In genomic region chr16:49953817-49954216, GRCm38 (mm10) we compare ENCODE assay signal across 10 mouse cellular contexts.
DNase-seq lines count a peak whose midpoint lies in the region; ATAC-seq and TF ChIP-seq lines count a peak whose summit lies in the region.
"Had no signal": no experiment of that assay in that cellular context is flagged by ENCODE, and none has a peak within 500 bp of the region (broad histone marks: within the 10 kb centered on the region; RNA-seq: fewer than 3 reads in every experiment).

No protein-coding gene starts in this region.

- H3K79me2 ChIP-seq in liver, adult 2 months (ENCODE audit: control insufficient read depth, insufficient read depth, low read length) = no peaks in the 10 kb centered on the region

- no peaks in the 10 kb centered on the region for H3K27me3 ChIP-seq in liver, adult 2 months (ENCODE audit: control insufficient read depth, insufficient read depth, low read length)
- no peaks in the 10 kb centered on the region; the same call in 1 of the 2 replicates for H3K27me3 ChIP-seq in heart, embryonic 12.5 days (replicated peaks)
- H3K27me3 ChIP-seq in hindbrain, embryonic 14.5 days (ENCODE audit: control insufficient read depth, insufficient read depth, low read length) = no peaks in the 10 kb centered on the region
- H3K27me3 ChIP-seq: embryonic facial prominence, embryonic 12.5 days had no signal

- no peak for TF ChIP-seq POLR2A in liver, adult 2 months (IDR thresholded peaks at IDR 0.05; ENCODE audit: extremely low read depth, insufficient read depth, low read length)

- H3K9ac ChIP-seq in liver, adult 2 months (ENCODE audit: low read depth, low read length) = no peak overlapping the region
- no peak overlapping the region for H3K9ac ChIP-seq in heart, embryonic 12.5 days
- H3K9ac ChIP-seq in hindbrain, embryonic 14.5 days = no peak overlapping the region
- H3K9ac ChIP-seq: embryonic facial prominence, embryonic 12.5 days had no signal

- no peaks in the 10 kb centered on the region for H3K36me3 ChIP-seq in liver, adult 2 months (ENCODE audit: control insufficient read depth, insufficient read depth, low read length)
- no peaks in the 10 kb centered on the region for H3K36me3 ChIP-seq in heart, embryonic 12.5 days
- no peaks in the 10 kb centered on the region for H3K36me3 ChIP-seq in hindbrain, embryonic 14.5 days (replicated peaks; ENCODE audit: control insufficient read depth, insufficient read depth)
- H3K36me3 ChIP-seq: embryonic facial prominence, embryonic 12.5 days had no signal

- peaks cover 2% of the 10 kb centered on the region; the same call in 1 of the 2 replicates for H3K4me1 ChIP-seq in liver, adult 2 months (ENCODE audit: control insufficient read depth, insufficient read depth, low read length)
- 0 out of 2 replicates have a peak, but pooled peaks cover 6% of the 10 kb centered on the region for H3K4me1 ChIP-seq in heart, embryonic 12.5 days (replicated peaks)
- no peaks in the 10 kb centered on the region for H3K4me1 ChIP-seq in hindbrain, embryonic 14.5 days (replicated peaks; ENCODE audit: control insufficient read depth, insufficient read depth, low read length)
- H3K4me1 ChIP-seq: embryonic facial prominence, embryonic 12.5 days had no signal

- no peak overlapping the region for H3K27ac ChIP-seq in liver, adult 2 months (replicated peaks; ENCODE audit: insufficient read depth, low read depth, low read length)
- H3K27ac ChIP-seq in heart, embryonic 12.5 days (ENCODE audit: poor library complexity, severe bottlenecking) = no peak overlapping the region
- H3K27ac ChIP-seq in hindbrain, embryonic 14.5 days = no peak overlapping the region
- H3K27ac ChIP-seq: embryonic facial prominence, embryonic 12.5 days had no signal

- TF ChIP-seq CTCF in liver, adult 2 months (IDR thresholded peaks at IDR 0.05; ENCODE audit: low read depth, low read length) = no peak

- peak; percentile 61; the same call in 1 of the 2 replicates for ATAC-seq in heart, embryonic 12.5 days (ENCODE audit: insufficient number of reproducible peaks, low FRiP score)
- ATAC-seq in hindbrain, embryonic 14.5 days (ENCODE audit: low FRiP score) = no peak

- H3K4me2 ChIP-seq in heart, embryonic 12.5 days = no peak overlapping the region
- no peak overlapping the region for H3K4me2 ChIP-seq in hindbrain, embryonic 14.5 days (replicated peaks)
- H3K4me2 ChIP-seq: embryonic facial prominence, embryonic 12.5 days had no signal

- H3K9me3 ChIP-seq in heart, embryonic 12.5 days (replicated peaks) = no peaks in the 10 kb centered on the region
- H3K9me3 ChIP-seq in hindbrain, embryonic 14.5 days (ENCODE audit: control insufficient read depth, low read length) = no peaks in the 10 kb centered on the region
- H3K9me3 ChIP-seq: embryonic facial prominence, embryonic 12.5 days had no signal

- H3K4me3 ChIP-seq in liver, adult 2 months (ENCODE audit: insufficient read depth, low read depth, low read length) = no peak overlapping the region
- H3K4me3 ChIP-seq in heart, embryonic 12.5 days = no peak overlapping the region
- H3K4me3 ChIP-seq in hindbrain, embryonic 14.5 days (replicated peaks; ENCODE audit: low read length) = no peak overlapping the region
- H3K4me3 ChIP-seq: embryonic facial prominence, embryonic 12.5 days had no signal

- peak; percentile 24 for DNase-seq in liver, adult 2 months (ENCODE audit: extremely low read depth, low read depth, low spot score)
- no peak for DNase-seq in liver
- peak; percentile 65 for DNase-seq in kidney, postnatal 14 days
- peak; percentile 62 for DNase-seq in skeletal muscle tissue, adult 2 months (ENCODE audit: low read depth, low spot score)
- no peak for DNase-seq in right cerebral cortex, postnatal 4 days
- DNase-seq in urinary bladder, adult 18-20 months (ENCODE audit: low spot score in 2 of 2) = no peak
- no peak for DNase-seq in hindbrain, embryonic 14.5 days (ENCODE audit: low spot score)
- DNase-seq: layer of hippocampus, adult 9-11 months had no signal

- WGBS in liver, adult 2 months = 57% methylated on average over 3 of the region's 3 CpGs
- 41% methylated on average over 3 of the region's 3 CpGs for WGBS in heart, embryonic 12.5 days
- WGBS in hindbrain, embryonic 14.5 days = 80% methylated on average over 3 of the region's 3 CpGs

Comparison
In these comparisons a context has a peak if more than half of its experiments do, and no peak if none do; other contexts are left out.
1. DNase-seq: peak in liver, adult 2 months (single experiment), kidney, postnatal 14 days (single experiment) and skeletal muscle tissue, adult 2 months (single experiment); none in liver (single experiment), right cerebral cortex, postnatal 4 days (single experiment), urinary bladder, adult 18-20 months (0 of 2) and hindbrain, embryonic 14.5 days (single experiment).